Mouse (Mus musculus): Measurements from ENCODE around the gene Dusp5. TPM values are rescaled to one million over a fixed set of nuclear protein-coding genes. Genes with fewer than 3 reads are reported as not detected.

Gene Dusp5
- polyA plus RNA-seq, 1 experiment = 10.9 TPM

DNA sequence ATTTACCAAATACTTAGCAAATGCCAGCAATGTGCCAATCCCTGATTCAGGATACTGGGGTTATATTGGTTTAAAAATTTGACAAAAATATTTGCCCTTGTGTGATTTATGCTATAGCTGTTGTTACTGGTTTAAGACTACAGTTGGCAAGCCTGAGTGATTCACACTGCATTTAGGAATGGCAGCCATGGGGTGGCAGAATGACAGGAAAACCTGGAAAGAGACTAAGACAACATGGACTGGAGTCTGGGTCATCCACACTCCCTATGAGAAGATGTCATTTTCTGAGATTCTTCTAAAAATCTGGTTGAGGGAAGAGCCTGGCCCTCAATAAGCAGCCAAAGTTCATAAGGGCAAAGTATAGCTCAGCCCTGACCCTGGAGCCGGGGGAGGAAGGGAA is 39.0 kb upstream of the Dusp5 start:
- Histone ChIP-seq H3K36me3 (ENCODE audit: control insufficient read depth, insufficient read depth, low read length) (no peaks in the 10 kb centered on the region), H3K27ac (ENCODE audit: insufficient read depth, low read length) (no peak overlapping the region), H3K4me1 (ENCODE audit: control insufficient read depth, insufficient read depth, insufficient read length) (no peaks in the 10 kb centered on the region), H3K27me3 (ENCODE audit: control insufficient read depth, insufficient read depth, low read length) (no peaks in the 10 kb centered on the region), H3K4me3 (ENCODE audit: extremely low read depth, insufficient read depth, insufficient read length) (no peak overlapping the region)
- no peak for DNase-seq (ENCODE audit: low read depth in 1 of 2, low spot score in 2 of 2)
- WGBS = 74% methylated on average over 1 of the region's 1 CpGs
- no peak for TF ChIP-seq CTCF (IDR thresholded peaks at IDR 0.05; ENCODE audit: extremely low read depth, insufficient read depth, insufficient read length, insufficient replicate concordance)
- no peak for TF ChIP-seq POLR2A (IDR thresholded peaks at IDR 0.05; ENCODE audit: low read depth, low read length)

GRCm38 (mm10) chr19:53490898-53491297 is 38.0 kb upstream of the Dusp5 start:
- H3K27me3 ChIP-seq (ENCODE audit: control insufficient read depth, insufficient read depth, low read length) = no peaks in the 10 kb centered on the region
- peaks cover 5% of the 10 kb centered on the region; the same call in 1 of the 2 replicates for H3K4me1 ChIP-seq (ENCODE audit: control insufficient read depth, insufficient read depth, insufficient read length)
- no peak for TF ChIP-seq CTCF (IDR thresholded peaks at IDR 0.05; ENCODE audit: extremely low read depth, insufficient read depth, insufficient read length, insufficient replicate concordance)
- no peak for TF ChIP-seq POLR2A (IDR thresholded peaks at IDR 0.05; ENCODE audit: low read depth, low read length)
- no peaks in the 10 kb centered on the region for H3K36me3 ChIP-seq (ENCODE audit: control insufficient read depth, insufficient read depth, low read length)
- no peak overlapping the region for H3K27ac ChIP-seq (ENCODE audit: insufficient read depth, low read length)
- WGBS = 88% methylated on average over 8 of the region's 8 CpGs
- H3K4me3 ChIP-seq (ENCODE audit: extremely low read depth, insufficient read depth, insufficient read length) = no peak overlapping the region
- DNase-seq (ENCODE audit: low read depth in 1 of 2, low spot score in 2 of 2) = no peak

DNA sequence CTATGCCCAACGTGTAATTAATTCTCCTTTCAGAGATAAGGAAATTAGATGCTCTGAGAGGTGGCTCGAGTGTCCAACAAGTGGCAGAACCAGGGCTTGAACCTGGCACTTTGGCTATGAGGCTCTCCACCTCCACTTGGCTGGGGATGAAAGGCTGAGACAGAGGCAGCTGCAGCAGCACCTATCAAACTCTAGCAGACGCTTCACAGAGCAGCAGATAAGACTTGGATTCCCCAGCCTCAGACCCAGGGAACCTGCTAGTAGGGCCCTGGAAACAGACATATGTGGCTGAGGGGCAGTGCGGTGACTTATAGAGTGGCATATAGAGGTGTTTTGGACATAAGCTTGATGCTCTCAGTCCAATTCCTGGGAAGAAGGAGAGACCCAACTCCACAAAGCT is 36.4 kb upstream of the Dusp5 start:
- no peak for DNase-seq (ENCODE audit: low read depth in 1 of 2, low spot score in 2 of 2)
- Histone ChIP-seq H3K36me3 (ENCODE audit: control insufficient read depth, insufficient read depth, low read length) (no peaks in the 10 kb centered on the region), H3K4me1 (ENCODE audit: control insufficient read depth, insufficient read depth, insufficient read length) (peaks cover 5% of the 10 kb centered on the region; the same call in 1 of the 2 replicates), H3K27ac (ENCODE audit: insufficient read depth, low read length) (no peak overlapping the region), H3K4me3 (ENCODE audit: extremely low read depth, insufficient read depth, insufficient read length) (no peak overlapping the region), H3K27me3 (ENCODE audit: control insufficient read depth, insufficient read depth, low read length) (no peaks in the 10 kb centered on the region)
- TF ChIP-seq POLR2A (IDR thresholded peaks at IDR 0.05; ENCODE audit: low read depth, low read length) (no peak), CTCF (IDR thresholded peaks at IDR 0.05; ENCODE audit: extremely low read depth, insufficient read depth, insufficient read length, insufficient replicate concordance) (no peak)
- 78% methylated on average over 4 of the region's 4 CpGs for WGBS

DNA sequence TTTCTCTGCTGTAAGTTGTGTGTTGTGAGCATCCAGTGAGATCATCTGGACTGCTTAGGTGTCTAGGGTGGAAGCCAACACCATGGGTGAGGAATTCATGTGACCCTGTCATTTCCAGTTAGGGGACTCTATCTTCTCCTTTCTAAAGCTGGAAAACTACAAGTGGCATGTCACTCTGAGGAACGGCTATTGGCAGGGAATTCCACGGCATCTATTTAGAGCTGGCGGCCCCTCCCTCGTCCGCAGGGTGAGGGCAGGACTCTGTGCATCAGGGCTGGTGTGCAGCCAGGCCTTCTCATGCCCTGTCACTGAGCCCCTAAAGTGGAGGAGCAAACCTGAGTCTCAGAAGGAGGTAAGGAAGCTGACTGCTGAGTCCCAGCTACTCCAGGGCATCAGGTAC is 35.0 kb upstream of the Dusp5 start:
- Histone ChIP-seq H3K27me3 (ENCODE audit: control insufficient read depth, insufficient read depth, low read length) (no peaks in the 10 kb centered on the region), H3K27ac (ENCODE audit: insufficient read depth, low read length) (no peak overlapping the region), H3K4me1 (ENCODE audit: control insufficient read depth, insufficient read depth, insufficient read length) (peaks cover 5% of the 10 kb centered on the region; the same call in 1 of the 2 replicates), H3K36me3 (ENCODE audit: control insufficient read depth, insufficient read depth, low read length) (no peaks in the 10 kb centered on the region), H3K4me3 (ENCODE audit: extremely low read depth, insufficient read depth, insufficient read length) (no peak overlapping the region)
- 91% methylated on average over 5 of the region's 5 CpGs for WGBS
- TF ChIP-seq CTCF (IDR thresholded peaks at IDR 0.05; ENCODE audit: extremely low read depth, insufficient read depth, insufficient read length, insufficient replicate concordance) (no peak), POLR2A (IDR thresholded peaks at IDR 0.05; ENCODE audit: low read depth, low read length) (no peak)
- DNase-seq (ENCODE audit: low read depth in 1 of 2, low spot score in 2 of 2) = no peak

DNA sequence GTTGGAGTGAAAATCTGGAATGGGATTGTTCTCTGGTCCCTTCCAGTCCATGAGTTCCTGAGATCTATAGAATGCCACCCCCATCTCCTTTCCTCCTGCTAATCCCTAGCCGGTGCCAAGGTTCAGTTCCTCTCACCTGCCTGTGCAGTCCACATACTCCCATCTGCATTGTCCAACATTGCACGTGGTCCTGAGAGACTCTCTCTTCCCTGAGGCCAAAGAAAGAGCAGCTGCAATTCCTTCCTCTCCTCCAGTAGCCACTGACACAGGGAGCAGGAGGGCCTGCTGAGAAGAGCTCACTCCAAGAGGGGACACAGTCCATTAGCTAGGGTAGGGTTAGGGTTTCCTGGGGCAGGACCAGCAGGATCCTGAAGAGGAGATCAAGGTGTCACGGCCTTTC is 31.0 kb upstream of the Dusp5 start:
- DNase-seq (ENCODE audit: low read depth in 1 of 2, low spot score in 2 of 2) = no peak
- Histone ChIP-seq H3K36me3 (ENCODE audit: control insufficient read depth, insufficient read depth, low read length) (no peaks in the 10 kb centered on the region), H3K4me3 (ENCODE audit: extremely low read depth, insufficient read depth, insufficient read length) (no peak overlapping the region), H3K27ac (ENCODE audit: insufficient read depth, low read length) (no peak overlapping the region), H3K27me3 (ENCODE audit: control insufficient read depth, insufficient read depth, low read length) (no peaks in the 10 kb centered on the region), H3K4me1 (ENCODE audit: control insufficient read depth, insufficient read depth, insufficient read length) (peaks cover 20% of the 10 kb centered on the region; the same call in 1 of the 2 replicates)
- TF ChIP-seq POLR2A (IDR thresholded peaks at IDR 0.05; ENCODE audit: low read depth, low read length) = no peak
- TF ChIP-seq CTCF (IDR thresholded peaks at IDR 0.05; ENCODE audit: extremely low read depth, insufficient read depth, insufficient read length, insufficient replicate concordance) = no peak
- WGBS = 83% methylated on average over 3 of the region's 3 CpGs

- DNase-seq (ENCODE audit: low read depth in 1 of 2, low spot score in 2 of 2) = no peak
- no peak for TF ChIP-seq POLR2A (IDR thresholded peaks at IDR 0.05; ENCODE audit: low read depth, low read length)
- no peak for TF ChIP-seq CTCF (IDR thresholded peaks at IDR 0.05; ENCODE audit: extremely low read depth, insufficient read depth, insufficient read length, insufficient replicate concordance)
- Histone ChIP-seq H3K4me3 (ENCODE audit: extremely low read depth, insufficient read depth, insufficient read length) (no peak overlapping the region), H3K4me1 (ENCODE audit: control insufficient read depth, insufficient read depth, insufficient read length) (peaks cover 23% of the 10 kb centered on the region; the same call in 1 of the 2 replicates), H3K27ac (ENCODE audit: insufficient read depth, low read length) (no peak overlapping the region), H3K36me3 (ENCODE audit: control insufficient read depth, insufficient read depth, low read length) (no peaks in the 10 kb centered on the region), H3K27me3 (ENCODE audit: control insufficient read depth, insufficient read depth, low read length) (no peaks in the 10 kb centered on the region)
- 95% methylated on average over 8 of the region's 8 CpGs for WGBS
These were observed 29.9 kb upstream of the Dusp5 start for GRCm38 (mm10) chr19:53499049-53499448.

- Histone ChIP-seq H3K27ac (ENCODE audit: insufficient read depth, low read length) (no peak overlapping the region), H3K4me3 (ENCODE audit: extremely low read depth, insufficient read depth, insufficient read length) (no peak overlapping the region), H3K27me3 (ENCODE audit: control insufficient read depth, insufficient read depth, low read length) (no peaks in the 10 kb centered on the region), H3K36me3 (ENCODE audit: control insufficient read depth, insufficient read depth, low read length) (no peaks in the 10 kb centered on the region), H3K4me1 (ENCODE audit: control insufficient read depth, insufficient read depth, insufficient read length) (peaks cover 23% of the 10 kb centered on the region; the same call in 1 of the 2 replicates)
- DNase-seq (ENCODE audit: low read depth in 1 of 2, low spot score in 2 of 2) = no peak
- 88% methylated on average over 4 of the region's 4 CpGs for WGBS
- TF ChIP-seq CTCF (IDR thresholded peaks at IDR 0.05; ENCODE audit: extremely low read depth, insufficient read depth, insufficient read length, insufficient replicate concordance) = no peak
- TF ChIP-seq POLR2A (IDR thresholded peaks at IDR 0.05; ENCODE audit: low read depth, low read length) = no peak
These were observed 29.4 kb upstream of the Dusp5 start for GRCm38 (mm10) chr19:53499451-53499940.
